Mouse (Mus musculus) CD4-positive naive resting alpha-beta T cell, adult 57 days (primary cell): ENCODE data around the gene Ppp6r1. TPM values are rescaled to one million over a fixed set of nuclear protein-coding genes. Genes with fewer than 3 reads are reported as not detected.

Experiments used
- total RNA-seq: library from RNA; stranded (reverse); gene quantifications from one replicate; pipeline ENCODE4 v1.2.4, GENCODE M21; 2023

The Ppp6r1 gene
- total RNA-seq = 282 TPM

DNA sequence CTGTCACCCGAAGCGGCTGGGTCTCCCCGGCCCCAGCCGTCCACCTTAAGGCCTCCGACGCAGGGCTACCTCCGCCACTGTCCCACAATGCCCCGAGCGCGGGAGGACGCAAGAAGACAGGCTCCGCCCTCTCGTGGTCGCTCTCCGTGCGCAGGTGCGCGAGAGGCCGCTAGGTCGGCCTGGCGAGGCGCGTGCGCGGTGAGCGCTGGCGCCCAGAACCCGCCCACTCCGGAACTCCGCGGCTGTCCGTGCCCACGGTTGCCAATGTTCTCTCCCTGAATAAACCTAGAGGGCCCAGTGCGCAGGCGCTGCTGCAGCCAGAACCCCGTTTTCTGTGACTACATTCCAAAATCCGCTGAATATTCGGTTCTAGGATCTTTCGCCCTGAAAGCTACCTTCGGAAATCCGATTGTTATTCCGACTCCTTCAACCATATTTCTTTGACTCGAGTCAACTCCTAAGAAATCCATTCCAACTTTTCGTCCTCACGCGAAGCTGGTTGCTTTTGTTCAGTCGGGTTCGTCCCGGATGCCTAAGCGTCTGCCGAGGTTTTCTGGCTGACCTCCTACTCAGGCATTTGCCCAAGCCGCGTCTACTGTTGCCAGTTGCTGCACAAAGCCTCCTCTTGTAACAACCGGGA, at the start of gene Ppp6r1:
Gene Ppp6r1 (minus strand): TSS at position 108 of the 640 bp plus-strand sequence.

DNA sequence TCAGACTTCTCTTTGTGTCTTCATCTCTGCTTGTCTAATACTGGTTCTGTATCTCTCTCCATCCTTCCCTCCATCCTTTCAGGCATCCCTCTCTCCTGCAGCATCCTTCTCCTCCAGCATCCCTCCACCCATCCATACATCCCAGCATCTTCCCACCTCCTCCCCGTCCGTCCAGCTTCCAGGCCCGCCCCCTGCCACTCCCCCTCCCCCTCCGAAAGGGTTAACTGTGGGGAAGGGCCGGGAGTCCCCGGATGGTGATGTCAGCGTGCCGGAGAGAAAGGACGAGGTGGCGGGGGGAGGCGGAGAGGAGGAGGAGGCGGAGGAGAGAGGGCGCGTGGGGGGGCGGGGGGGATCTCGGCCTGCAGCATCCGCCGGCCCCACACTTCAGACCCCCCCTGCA, 31.6 kb upstream of the Ppp6r1 start, which contains the start of gene Brsk1:
Gene Brsk1 (plus strand): TSS at position 218 of the 400 bp plus-strand sequence.

DNA sequence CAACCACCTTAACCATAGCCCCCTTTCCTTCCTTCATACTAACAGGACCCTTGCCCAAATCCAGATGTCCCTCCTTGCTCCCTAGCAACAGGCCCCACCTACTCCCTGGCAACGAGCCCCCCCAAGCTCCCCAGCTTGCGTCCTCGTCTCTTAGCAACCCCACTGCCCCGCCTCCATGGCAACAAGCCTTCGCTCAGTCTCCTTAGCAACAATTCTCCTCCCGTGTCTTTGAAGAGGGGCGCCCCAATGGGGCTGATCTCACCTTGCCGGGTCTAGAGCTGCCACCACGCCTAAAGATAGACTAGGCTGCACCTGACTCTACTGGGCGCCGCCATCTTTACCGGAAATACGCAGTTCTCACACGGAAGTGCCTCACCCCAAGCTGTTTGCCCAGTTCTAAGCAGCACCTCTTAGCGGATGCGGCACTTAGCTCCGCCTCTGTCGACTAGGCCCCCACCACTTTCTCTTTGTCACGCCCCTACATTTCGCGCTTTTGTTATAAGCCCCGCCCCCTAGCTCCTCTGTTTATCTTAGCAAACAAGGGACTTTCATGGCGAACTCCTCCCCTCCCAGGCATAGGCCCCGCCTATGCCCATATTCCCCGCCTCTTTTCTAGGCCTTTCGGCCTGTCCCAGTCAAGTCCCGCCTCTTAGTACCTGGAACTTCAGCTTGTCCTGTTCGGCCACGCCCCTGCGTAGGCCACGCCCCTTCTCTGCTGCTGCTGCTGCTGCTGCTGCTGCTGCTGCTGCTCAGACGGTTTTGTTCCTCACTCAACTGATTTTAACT, 26.0 kb upstream of the Ppp6r1 start, which contains the start of gene Hspbp1:
Gene Hspbp1 (minus strand): TSS at position 437 of the 786 bp plus-strand sequence.

DNA sequence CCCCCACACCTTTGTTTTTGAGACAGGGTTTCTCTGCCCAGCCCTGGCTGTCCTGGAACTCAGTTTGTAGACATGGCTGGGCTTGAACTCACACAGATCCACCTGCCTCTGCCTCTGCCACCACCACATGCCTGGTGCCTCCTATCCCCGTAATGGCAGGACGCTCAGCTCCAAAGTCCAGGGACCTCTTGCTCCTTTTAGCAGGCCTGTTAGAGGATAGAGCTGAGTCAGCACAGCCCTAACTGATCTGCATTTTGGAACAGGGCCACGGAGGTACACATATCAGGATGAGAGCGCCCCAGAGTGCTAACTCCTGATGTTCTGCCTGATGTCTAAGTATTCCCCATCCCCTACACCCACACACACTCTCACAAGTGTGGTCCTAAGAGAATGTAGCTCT, 27.8 kb downstream of the Ppp6r1 start, which contains the start of gene Tmem86b:
Gene Tmem86b (minus strand): TSS at position 392 of the 400 bp plus-strand sequence.

DNA sequence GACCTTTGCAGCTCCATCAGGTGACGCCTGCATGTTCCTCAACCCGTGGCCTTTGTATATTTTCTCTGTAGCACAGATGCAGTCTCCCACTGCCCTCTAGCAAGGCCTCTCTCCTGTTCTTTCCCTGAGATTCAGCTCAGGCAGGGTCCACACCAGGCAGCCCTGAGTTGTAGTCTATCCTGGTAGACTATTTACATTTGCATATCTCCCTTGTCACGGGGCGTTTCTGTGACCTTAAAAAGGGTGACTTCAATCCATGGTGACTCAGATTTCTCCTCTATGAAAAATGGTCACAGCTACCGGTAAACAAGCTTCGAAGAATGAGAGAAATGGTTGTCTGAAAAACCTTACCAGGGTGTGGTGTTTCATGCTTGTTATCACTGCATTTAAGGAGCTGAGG, 54.9 kb downstream of the Ppp6r1 start, which contains the start of gene Ptprh:
Gene Ptprh (minus strand): TSS at position 169 of the 400 bp plus-strand sequence.

Other genes with a start within 250 kb of the Ppp6r1 start
- gene Rdh13, start 213.4 kb downstream of the Ppp6r1 start, total RNA-seq = 10.8 TPM
- gene Eps8l1, start 198.3 kb downstream of the Ppp6r1 start, total RNA-seq = 18.9 TPM
- 279 TPM for gene Ppp1r12c, start 157.3 kb downstream of the Ppp6r1 start, total RNA-seq
- 5.2 TPM for gene Tnnt1, start 142.6 kb downstream of the Ppp6r1 start, total RNA-seq
- not detected for gene Tnni3, start 134.8 kb downstream of the Ppp6r1 start, total RNA-seq
- not detected for gene Dnaaf3, start 126.6 kb downstream of the Ppp6r1 start, total RNA-seq
- not detected for gene Syt5, start 111.5 kb downstream of the Ppp6r1 start, total RNA-seq
- 0.33 TPM for gene Ptprh, start 55.0 kb downstream of the Ppp6r1 start, total RNA-seq
- gene Tmem86b, start 27.6 kb downstream of the Ppp6r1 start, total RNA-seq = 59.6 TPM
- 76.6 TPM for gene Hspbp1, start 26.0 kb upstream of the Ppp6r1 start, total RNA-seq
- gene Brsk1, start 31.6 kb upstream of the Ppp6r1 start, total RNA-seq = not detected
- not detected for gene Tmem150b, start 66.2 kb upstream of the Ppp6r1 start, total RNA-seq
- 70.4 TPM for gene Kmt5c, start 81.1 kb upstream of the Ppp6r1 start, total RNA-seq
- gene Cox6b2, start 94.1 kb upstream of the Ppp6r1 start, total RNA-seq = 4.6 TPM
- gene Fam71e2, start 112.3 kb upstream of the Ppp6r1 start, total RNA-seq = not detected
- gene Il11, start 123.8 kb upstream of the Ppp6r1 start, total RNA-seq = not detected
- not detected for gene Tmem190, start 123.9 kb upstream of the Ppp6r1 start, total RNA-seq
- gene Tmem238, start 130.6 kb upstream of the Ppp6r1 start, total RNA-seq = 2.7 TPM
- 2,201 TPM for gene Rpl28, start 133.9 kb upstream of the Ppp6r1 start, total RNA-seq
- 163 TPM for gene Ube2s, start 153.6 kb upstream of the Ppp6r1 start, total RNA-seq
- gene Shisa7, start 185.7 kb upstream of the Ppp6r1 start, total RNA-seq = 2.3 TPM
- gene Isoc2b, start 211.2 kb upstream of the Ppp6r1 start, total RNA-seq = 9.7 TPM
- 13.4 TPM for gene Isoc2a, start 218.1 kb upstream of the Ppp6r1 start, total RNA-seq
- gene Gm36210, start 247.5 kb upstream of the Ppp6r1 start, total RNA-seq = not detected